Mouse (Mus musculus) G1E (cell line): ENCODE measurements around the gene Carns1.

Experiments
- CTCF ChIP-seq: IDR thresholded peaks from 2 replicates; pipeline ENCODE4 v1.5.1; 2012; ENCODE audit warnings: low read depth, low read length, inconsistent platforms, mixed read lengths
- GATA1 ChIP-seq: IDR thresholded peaks from 2 replicates; pipeline ENCODE4 v1.6.1; 2012; ENCODE audit warnings: borderline replicate concordance, low read length, inconsistent platforms, mixed read lengths
- POLR2AphosphoS5 ChIP-seq: IDR thresholded peaks from 2 replicates; pipeline ENCODE4 v1.6.1; 2012; ENCODE audit warnings: low read depth, low read length, inconsistent platforms; ENCODE audit not compliant: insufficient replicate concordance
- TAL1 ChIP-seq: conservative IDR thresholded peaks from 2 replicates; pipeline ENCODE4 v1.6.1; 2012; ENCODE audit warnings: low read depth, low read length, inconsistent platforms, mixed read lengths

DNA sequence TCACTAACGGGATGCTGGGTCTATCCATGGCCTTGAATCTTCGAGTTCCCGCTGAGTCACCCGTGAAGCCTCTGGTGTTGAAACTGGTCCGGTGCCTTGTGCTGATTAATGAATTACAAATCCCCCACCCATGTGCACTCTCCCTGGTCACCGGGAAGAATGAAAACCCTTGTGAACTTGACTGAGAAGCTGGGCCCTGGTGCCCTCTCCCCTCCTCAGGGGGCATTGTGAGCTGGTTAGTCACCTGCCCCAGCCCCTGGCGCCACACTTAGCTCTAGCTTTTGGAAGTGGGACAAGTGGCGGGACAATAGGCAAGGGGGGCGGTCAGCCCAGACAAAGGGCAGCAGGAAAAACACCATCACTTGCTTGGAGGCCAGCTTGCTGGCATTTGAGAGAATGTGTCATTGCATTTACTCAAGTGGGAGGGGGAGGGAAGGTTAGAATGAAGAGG is 38.3 kb upstream of the Carns1 start:
- TF ChIP-seq TAL1 (no peak), CTCF (no peak), GATA1 (no peak), POLR2AphosphoS5 (no peak)
